Mouse (Mus musculus) kidney, adult 2 months (tissue): ENCODE data around the gene Ash1l.

ENCODE experiments used
- CTCF ChIP-seq: fragments of 200-500 bp; conservative IDR thresholded peaks from 2 replicates; pipeline ENCODE4 v1.5.1; 2011; ENCODE audit warnings: low read depth, mild to moderate bottlenecking, control low read depth, low read length, moderate library complexity, mixed read lengths; ENCODE audit not compliant: insufficient read depth, insufficient read length
- POLR2A ChIP-seq: fragments of 200-500 bp; IDR thresholded peaks from one replicate; pipeline ENCODE4 v1.6.1; 2011; ENCODE audit warnings: low read depth, low read length, control low read depth

DNA sequence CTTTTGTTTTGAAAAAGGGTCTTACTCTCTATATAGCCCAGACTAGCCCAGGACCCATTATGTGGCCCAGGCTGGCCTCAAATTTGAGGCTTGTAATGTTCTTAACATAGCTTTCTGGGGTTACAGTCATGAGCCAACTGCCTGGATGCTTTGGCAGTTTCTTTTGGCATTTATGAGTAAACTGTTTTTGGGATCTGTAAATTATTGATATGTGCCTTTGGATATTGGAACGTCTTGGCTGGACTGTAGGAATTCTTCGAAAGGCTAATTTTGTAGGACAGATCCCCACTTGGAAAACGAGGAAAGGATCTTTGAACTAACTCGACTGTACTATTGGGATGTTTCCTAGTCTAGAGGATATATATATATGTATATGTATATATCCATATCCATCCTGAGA, 2.8 kb downstream of the Ash1l start:
- TF ChIP-seq POLR2A, result no peak
- TF ChIP-seq CTCF, result no peak
